16 mouse cellular contexts compared by ENCODE assay signal in the genomic region with DNA sequence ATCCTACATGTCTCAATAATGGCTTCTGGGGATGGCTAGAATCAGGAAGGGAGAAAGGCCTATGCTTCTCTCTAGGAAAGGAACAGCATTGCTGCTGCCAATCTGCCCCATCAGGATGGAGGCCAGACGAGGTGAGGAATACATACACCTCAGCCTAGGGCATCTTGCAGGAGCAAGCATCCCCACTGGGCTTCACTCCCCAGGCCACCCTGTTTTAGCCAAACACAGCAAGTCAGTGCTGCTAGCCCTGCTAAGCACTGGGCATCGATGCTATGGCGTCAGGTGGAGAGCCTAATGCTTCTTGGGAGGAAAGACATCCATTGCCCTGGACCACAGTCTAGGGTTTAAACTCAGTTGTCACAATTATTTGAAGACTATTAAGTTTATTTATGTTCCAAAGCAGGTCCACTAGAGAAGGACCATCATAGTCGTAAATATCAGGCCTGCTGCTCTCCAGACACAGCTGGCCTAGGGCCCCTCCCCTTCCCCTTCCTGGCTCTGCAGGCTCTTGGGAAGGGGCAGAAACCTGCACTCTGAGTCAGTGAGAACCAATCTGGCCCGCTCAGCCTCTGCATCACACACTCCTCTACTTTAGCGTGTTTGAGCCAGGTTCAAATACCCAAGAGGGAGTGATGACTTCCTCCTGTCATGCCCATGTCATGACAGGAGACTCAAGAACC.
DNase-seq lines count a peak whose midpoint lies in the region; ATAC-seq and TF ChIP-seq lines count a peak whose summit lies in the region.
"Had no signal": no experiment of that assay in that cellular context is flagged by ENCODE, and none has a peak within 500 bp of the region (broad histone marks: within the 10 kb centered on the region; RNA-seq: fewer than 3 reads in every experiment).

No protein-coding gene starts in this region.

- no peak for TF ChIP-seq CTCF in intestine, postnatal 0 days (IDR thresholded peaks at IDR 0.05; ENCODE audit: low read depth)
- TF ChIP-seq CTCF in midbrain, postnatal 0 days (IDR thresholded peaks at IDR 0.05) = no peak

- 38% methylated on average over 6 of the region's 6 CpGs for WGBS in intestine, embryonic 15.5 days
- WGBS in intestine, postnatal 0 days = 62% methylated on average over 6 of the region's 6 CpGs
- WGBS in midbrain, embryonic 13.5 days = 57% methylated on average over 6 of the region's 6 CpGs
- WGBS in midbrain, postnatal 0 days = 64% methylated on average over 6 of the region's 6 CpGs
- WGBS in limb, embryonic 10.5 days = 31% methylated on average over 6 of the region's 6 CpGs
- 34% methylated on average over 6 of the region's 6 CpGs for WGBS in neural tube, embryonic 13.5 days

- no peak for DNase-seq in midbrain, postnatal 0 days (ENCODE audit: low spot score)
- peak; percentile 65 for DNase-seq in limb, embryonic 10.5 days (ENCODE audit: low spot score)
- DNase-seq in cerebellum, adult 11 months = no peak
- DNase-seq: adrenal gland, adult 8-10 months; cerebellum, adult 18-20 months; gastrocnemius, postnatal 36 days; layer of hippocampus, adult 9-11 months; thymus, adult 2 months had no signal

- no peaks in the 10 kb centered on the region for H3K36me3 ChIP-seq in intestine, embryonic 15.5 days
- no peaks in the 10 kb centered on the region for H3K36me3 ChIP-seq in intestine, postnatal 0 days (ENCODE audit: control insufficient read depth, insufficient read depth)
- no peaks in the 10 kb centered on the region for H3K36me3 ChIP-seq in midbrain, embryonic 13.5 days
- no peaks in the 10 kb centered on the region for H3K36me3 ChIP-seq in midbrain, postnatal 0 days (ENCODE audit: insufficient read depth, low read length)
- H3K36me3 ChIP-seq in limb, embryonic 10.5 days = no peaks in the 10 kb centered on the region
- H3K36me3 ChIP-seq in neural tube, embryonic 13.5 days = no peaks in the 10 kb centered on the region
- H3K36me3 ChIP-seq: embryonic facial prominence, embryonic 13.5 days; heart, embryonic 15.5 days; lung, embryonic 15.5 days had no signal

- H3K4me2 ChIP-seq in intestine, embryonic 15.5 days (replicated peaks) = no peak overlapping the region
- no peak overlapping the region for H3K4me2 ChIP-seq in intestine, postnatal 0 days (replicated peaks; ENCODE audit: low read depth)
- H3K4me2 ChIP-seq in midbrain, embryonic 13.5 days (replicated peaks) = no peak overlapping the region
- no peak overlapping the region for H3K4me2 ChIP-seq in midbrain, postnatal 0 days (ENCODE audit: low read depth, low read length, poor library complexity, severe bottlenecking)
- no peak overlapping the region for H3K4me2 ChIP-seq in neural tube, embryonic 13.5 days
- H3K4me2 ChIP-seq: embryonic facial prominence, embryonic 13.5 days; heart, embryonic 15.5 days; lung, embryonic 15.5 days had no signal

- H3K4me3 ChIP-seq in intestine, embryonic 15.5 days (replicated peaks) = no peak overlapping the region
- no peak overlapping the region for H3K4me3 ChIP-seq in intestine, postnatal 0 days (ENCODE audit: low read depth, low read length)
- no peak overlapping the region for H3K4me3 ChIP-seq in midbrain, embryonic 13.5 days (replicated peaks)
- H3K4me3 ChIP-seq in midbrain, postnatal 0 days (ENCODE audit: low read depth, low read length) = no peak overlapping the region
- no peak overlapping the region for H3K4me3 ChIP-seq in limb, embryonic 10.5 days
- H3K4me3 ChIP-seq in neural tube, embryonic 13.5 days = no peak overlapping the region
- H3K4me3 ChIP-seq: embryonic facial prominence, embryonic 13.5 days; heart, embryonic 15.5 days; lung, embryonic 15.5 days had no signal

- no peaks in the 10 kb centered on the region for H3K9me3 ChIP-seq in intestine, embryonic 15.5 days
- H3K9me3 ChIP-seq in intestine, postnatal 0 days (ENCODE audit: control insufficient read depth) = no peaks in the 10 kb centered on the region
- H3K9me3 ChIP-seq in midbrain, embryonic 13.5 days = no peaks in the 10 kb centered on the region
- no peaks in the 10 kb centered on the region for H3K9me3 ChIP-seq in midbrain, postnatal 0 days (ENCODE audit: low read length)
- no peaks in the 10 kb centered on the region for H3K9me3 ChIP-seq in limb, embryonic 10.5 days (replicated peaks)
- no peaks in the 10 kb centered on the region for H3K9me3 ChIP-seq in neural tube, embryonic 13.5 days
- H3K9me3 ChIP-seq: embryonic facial prominence, embryonic 13.5 days; heart, embryonic 15.5 days; lung, embryonic 15.5 days had no signal

- H3K9ac ChIP-seq in intestine, embryonic 15.5 days = no peak overlapping the region
- H3K9ac ChIP-seq in intestine, postnatal 0 days (ENCODE audit: low read depth, low read length) = no peak overlapping the region
- H3K9ac ChIP-seq in midbrain, embryonic 13.5 days (replicated peaks) = no peak overlapping the region
- H3K9ac ChIP-seq in midbrain, postnatal 0 days (replicated peaks; ENCODE audit: low read length, poor library complexity, severe bottlenecking) = no peak overlapping the region
- no peak overlapping the region for H3K9ac ChIP-seq in neural tube, embryonic 13.5 days
- H3K9ac ChIP-seq: embryonic facial prominence, embryonic 13.5 days; heart, embryonic 15.5 days; lung, embryonic 15.5 days had no signal

- H3K4me1 ChIP-seq in intestine, embryonic 15.5 days (replicated peaks) = peaks cover 13% of the 10 kb centered on the region
- H3K4me1 ChIP-seq in intestine, postnatal 0 days (replicated peaks; ENCODE audit: control insufficient read depth, insufficient read depth, low read length) = no peaks in the 10 kb centered on the region
- peaks cover 40% of the 10 kb centered on the region for H3K4me1 ChIP-seq in midbrain, embryonic 13.5 days (replicated peaks)
- peaks cover 3% of the 10 kb centered on the region; the same call in 1 of the 2 replicates for H3K4me1 ChIP-seq in midbrain, postnatal 0 days (ENCODE audit: insufficient read depth, low read length)
- peaks cover 71% of the 10 kb centered on the region for H3K4me1 ChIP-seq in limb, embryonic 10.5 days
- H3K4me1 ChIP-seq in neural tube, embryonic 13.5 days (replicated peaks) = peaks cover 47% of the 10 kb centered on the region

- ATAC-seq in intestine, embryonic 15.5 days = peak; percentile 48
- ATAC-seq in intestine, postnatal 0 days = no peak
- ATAC-seq in midbrain, embryonic 13.5 days = peak; percentile 31; the same call in 1 of the 2 replicates
- no peak; the same call in 1 of the 2 replicates for ATAC-seq in midbrain, postnatal 0 days (ENCODE audit: low FRiP score)
- ATAC-seq in neural tube, embryonic 13.5 days (ENCODE audit: low read depth) = peak; percentile 49; the same call in 1 of the 2 replicates
- ATAC-seq: CD4-positive, CD25-positive, alpha-beta regulatory T cell, adult 4 months had no signal

- H3K27ac ChIP-seq in intestine, embryonic 15.5 days = no peak overlapping the region
- no peak overlapping the region for H3K27ac ChIP-seq in intestine, postnatal 0 days (ENCODE audit: low read depth, low read length)
- 0 out of 2 replicates have a peak overlapping the region, but pooled peaks have one; percentile 15 for H3K27ac ChIP-seq in midbrain, embryonic 13.5 days
- no peak overlapping the region for H3K27ac ChIP-seq in midbrain, postnatal 0 days (ENCODE audit: low read depth, low read length)
- H3K27ac ChIP-seq in limb, embryonic 10.5 days = peak overlapping the region; percentile 64
- H3K27ac ChIP-seq in neural tube, embryonic 13.5 days (replicated peaks) = peak overlapping the region; percentile 6; the same call in 1 of the 2 replicates
- H3K27ac ChIP-seq: embryonic facial prominence, embryonic 13.5 days; heart, embryonic 15.5 days; lung, embryonic 15.5 days had no signal

- no peaks in the 10 kb centered on the region for H3K27me3 ChIP-seq in intestine, embryonic 15.5 days (replicated peaks)
- H3K27me3 ChIP-seq in intestine, postnatal 0 days (replicated peaks; ENCODE audit: control insufficient read depth, insufficient read depth, low read length) = no peaks in the 10 kb centered on the region
- peaks cover 14% of the 10 kb centered on the region for H3K27me3 ChIP-seq in midbrain, embryonic 13.5 days
- H3K27me3 ChIP-seq in midbrain, postnatal 0 days (ENCODE audit: insufficient read depth, low read length) = no peaks in the 10 kb centered on the region
- peaks cover 77% of the 10 kb centered on the region for H3K27me3 ChIP-seq in limb, embryonic 10.5 days (ENCODE audit: low read depth, poor library complexity, severe bottlenecking)
- no peaks in the 10 kb centered on the region; the same call in 1 of the 2 replicates for H3K27me3 ChIP-seq in neural tube, embryonic 13.5 days
- H3K27me3 ChIP-seq: heart, embryonic 15.5 days; lung, embryonic 15.5 days had no signal

Comparison
In these comparisons a context has a peak if more than half of its experiments do, and no peak if none do; other contexts are left out.
1. ATAC-seq: peak in intestine, embryonic 15.5 days (single experiment), midbrain, embryonic 13.5 days (single experiment) and neural tube, embryonic 13.5 days (single experiment); none in intestine, postnatal 0 days (single experiment) and midbrain, postnatal 0 days (single experiment).
2. H3K27ac ChIP-seq: peak in midbrain, embryonic 13.5 days (single experiment), limb, embryonic 10.5 days (single experiment) and neural tube, embryonic 13.5 days (single experiment); none in intestine, embryonic 15.5 days (single experiment), intestine, postnatal 0 days (single experiment) and midbrain, postnatal 0 days (single experiment).